Comparison of ENCODE assay signal across 8 mouse cellular contexts in genomic region chr11:32580305-32580947, GRCm38 (mm10). TPM values are rescaled to one million over a fixed set of nuclear protein-coding genes. Genes with fewer than 3 reads are reported as not detected.
A peak's percentile ranks its signal among the peaks of the same experiment; 100 is the strongest.
DNase-seq lines count a peak whose midpoint lies in the region; ATAC-seq and TF ChIP-seq lines count a peak whose summit lies in the region.

No protein-coding gene starts in this region.

- no peak for TF ChIP-seq POLR2A in testis, adult 2 months (IDR thresholded peaks at IDR 0.05; ENCODE audit: control insufficient read depth, low read depth, low read length)

- peaks cover 11% of the 10 kb centered on the region for H3K4me1 ChIP-seq in testis, adult 2 months (ENCODE audit: control insufficient read depth, insufficient read depth, low read length)

- H3K4me3 ChIP-seq in testis, adult 2 months (ENCODE audit: control insufficient read depth, low read depth, low read length) = peak overlapping the region; percentile 58

- no peak for TF ChIP-seq CTCF in testis, adult 2 months (IDR thresholded peaks at IDR 0.05; ENCODE audit: control insufficient read depth, insufficient read depth, insufficient replicate concordance, low read depth, low read length)

- DNase-seq in embryo, embryonic 10 days (ENCODE audit: low spot score) = peak; percentile 39
- no peak for DNase-seq in embryo, embryonic 9.5 days (ENCODE audit: extremely low spot score)
- DNase-seq in testis, postnatal 10 days (ENCODE audit: low spot score) = no peak
- DNase-seq in kidney, postnatal 36 days = peak; percentile 58 to 67
- DNase-seq in testis, postnatal 14 days (ENCODE audit: low spot score) = peak; percentile 84
- no peak for DNase-seq in adrenal gland, adult 2 months

- no peaks in the 10 kb centered on the region; the same call in 1 of the 2 replicates for H3K36me3 ChIP-seq in testis, adult 2 months (ENCODE audit: control insufficient read depth, insufficient read depth, low read length)

- no peaks in the 10 kb centered on the region for H3K27me3 ChIP-seq in testis, adult 2 months (ENCODE audit: control insufficient read depth, insufficient read depth, low read length)

- peak; percentile 97 for ATAC-seq in megakaryocyte-erythroid progenitor cell, adult 5-6 weeks (replicated peaks; ENCODE audit: low FRiP score, low TSS enrichment, poor library complexity, severe bottlenecking)

- no peak overlapping the region for H3K27ac ChIP-seq in testis, adult 2 months (ENCODE audit: control insufficient read depth, insufficient read depth, low read depth, low read length)

RNA-seq across cellular contexts. Expression of gene Stk10, which starts 47.3 kb away (rescaled TPM):
- polyA plus RNA-seq in testis, adult 2 months (2012; rRNA removed) = 36.7 and 38.3 TPM in 2 replicates
- 11.3 and 16.1 TPM in 2 replicates for total RNA-seq in megakaryocyte-erythroid progenitor cell, adult 5-6 weeks (2014; fragmentation: Nextera tagmentation)
- total RNA-seq in megakaryocyte-erythroid progenitor cell, adult 5-6 weeks (2017) = 8.7 and 11.2 TPM in 2 replicates
- 10 to 100 TPM; 11.2 to 13.1 TPM for total RNA-seq in adrenal gland, adult 2 months (2021)
- polyA plus RNA-seq in adrenal gland, adult 2 months (2012; rRNA removed) = 6.0 and 6.7 TPM in 2 replicates

RNA-seq across cellular contexts. Expression of gene Efcab9, which starts 48.5 kb away (rescaled TPM):
- polyA plus RNA-seq in testis, adult 2 months (2012; rRNA removed) = 180 and 217 TPM in 2 replicates
- total RNA-seq in megakaryocyte-erythroid progenitor cell, adult 5-6 weeks (2014; fragmentation: Nextera tagmentation) = not detected in 2 replicates
- not detected in 2 replicates for total RNA-seq in megakaryocyte-erythroid progenitor cell, adult 5-6 weeks (2017)
- 1 to 10 TPM in 1 of 2 experiments, under 1 TPM in 1; 0.66 to 1.8 TPM for total RNA-seq in adrenal gland, adult 2 months (2021)
- not detected in 2 replicates for polyA plus RNA-seq in adrenal gland, adult 2 months (2012; rRNA removed)

Comparison
In these comparisons a context has a peak if more than half of its experiments do, and no peak if none do; other contexts are left out.
1. DNase-seq: peak in embryo, embryonic 10 days (single experiment), kidney, postnatal 36 days (2 of 2) and testis, postnatal 14 days (single experiment); none in embryo, embryonic 9.5 days (single experiment), testis, postnatal 10 days (single experiment) and adrenal gland, adult 2 months (single experiment).